Mouse (Mus musculus): ENCODE results near the gene Gm10354. TPM values are rescaled to one million over a fixed set of nuclear protein-coding genes. Genes with fewer than 3 reads are reported as not detected.
"Not testable (repeated sequence)": the region's sequence is repeated elsewhere in the genome, so short reads cannot be mapped to it uniquely, and the experiment has no call there.

The Gm10354 gene
- total RNA-seq (2021), result not detected

DNA sequence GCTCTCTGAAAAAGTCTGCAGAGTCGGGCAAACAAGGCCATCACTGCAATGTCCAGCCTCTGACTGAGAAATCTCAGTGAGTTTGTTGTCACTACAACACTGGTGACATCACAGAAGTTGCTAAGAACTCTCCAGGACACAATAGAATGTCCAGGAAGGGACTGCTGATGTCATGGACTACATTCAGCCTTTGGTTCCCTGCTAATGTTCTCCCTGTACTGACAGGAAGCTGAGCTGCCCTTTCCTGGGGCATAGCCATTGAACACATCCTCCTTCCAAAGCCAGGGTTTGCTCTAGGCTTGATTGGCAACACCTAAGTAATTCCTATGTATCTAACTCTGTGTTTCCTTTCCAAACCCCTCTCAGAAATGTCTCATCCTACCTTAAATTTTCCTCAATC lies at the start of gene Gm10354:
Gm10354 (minus strand) TSS at position 101 of the 400 bp plus-strand sequence.
- DNase-seq (ENCODE audit: low spot score); intact Hi-C loops (cut with DNase I): not testable (repeated sequence)

DNA sequence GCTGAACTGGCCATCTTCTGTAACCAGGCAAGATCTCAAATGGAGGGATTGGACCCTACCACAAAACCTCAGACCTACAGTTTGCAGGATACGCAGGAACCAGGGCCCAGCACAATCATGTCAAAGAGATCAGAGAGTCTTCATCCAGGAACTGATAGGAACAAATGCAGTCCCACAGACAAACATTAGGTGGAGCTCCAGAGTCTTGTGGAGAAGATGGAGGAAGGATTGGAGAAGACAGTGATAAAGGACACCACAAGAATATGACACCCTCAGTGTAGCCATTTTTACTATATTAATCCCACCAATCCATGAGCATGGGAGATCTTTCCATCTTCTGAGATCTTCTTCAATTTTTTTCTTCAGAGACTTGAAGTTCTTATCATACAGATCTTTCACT lies 45.6 kb upstream of the Gm10354 start:
- intact Hi-C loops (cut with DNase I), result not testable (repeated sequence)

DNA sequence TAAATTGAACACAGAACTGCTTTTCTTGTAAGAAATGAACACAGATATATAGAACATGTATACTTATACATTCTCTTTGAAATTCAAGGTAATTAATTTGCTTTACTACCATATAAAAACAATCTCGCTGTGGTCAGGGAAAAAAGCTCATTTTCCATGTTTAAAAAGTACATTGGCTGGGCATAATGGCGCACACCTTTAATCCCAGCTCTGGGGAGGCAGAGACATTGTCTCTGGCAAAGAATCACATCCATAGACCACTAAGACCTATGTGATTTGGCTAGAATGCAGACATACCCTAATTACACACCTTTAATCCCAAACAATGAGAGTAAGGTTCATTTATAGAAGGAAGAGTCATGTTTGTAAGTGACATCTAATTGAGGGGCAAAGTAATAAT lies 41.3 kb upstream of the Gm10354 start:
- intact Hi-C loops (cut with DNase I); DNase-seq (ENCODE audit: low spot score): not testable (repeated sequence)

More for the DNA sequence above, 45.6 kb upstream of the Gm10354 start:
- DNase-seq (ENCODE audit: low spot score), result not testable (repeated sequence)

DNA sequence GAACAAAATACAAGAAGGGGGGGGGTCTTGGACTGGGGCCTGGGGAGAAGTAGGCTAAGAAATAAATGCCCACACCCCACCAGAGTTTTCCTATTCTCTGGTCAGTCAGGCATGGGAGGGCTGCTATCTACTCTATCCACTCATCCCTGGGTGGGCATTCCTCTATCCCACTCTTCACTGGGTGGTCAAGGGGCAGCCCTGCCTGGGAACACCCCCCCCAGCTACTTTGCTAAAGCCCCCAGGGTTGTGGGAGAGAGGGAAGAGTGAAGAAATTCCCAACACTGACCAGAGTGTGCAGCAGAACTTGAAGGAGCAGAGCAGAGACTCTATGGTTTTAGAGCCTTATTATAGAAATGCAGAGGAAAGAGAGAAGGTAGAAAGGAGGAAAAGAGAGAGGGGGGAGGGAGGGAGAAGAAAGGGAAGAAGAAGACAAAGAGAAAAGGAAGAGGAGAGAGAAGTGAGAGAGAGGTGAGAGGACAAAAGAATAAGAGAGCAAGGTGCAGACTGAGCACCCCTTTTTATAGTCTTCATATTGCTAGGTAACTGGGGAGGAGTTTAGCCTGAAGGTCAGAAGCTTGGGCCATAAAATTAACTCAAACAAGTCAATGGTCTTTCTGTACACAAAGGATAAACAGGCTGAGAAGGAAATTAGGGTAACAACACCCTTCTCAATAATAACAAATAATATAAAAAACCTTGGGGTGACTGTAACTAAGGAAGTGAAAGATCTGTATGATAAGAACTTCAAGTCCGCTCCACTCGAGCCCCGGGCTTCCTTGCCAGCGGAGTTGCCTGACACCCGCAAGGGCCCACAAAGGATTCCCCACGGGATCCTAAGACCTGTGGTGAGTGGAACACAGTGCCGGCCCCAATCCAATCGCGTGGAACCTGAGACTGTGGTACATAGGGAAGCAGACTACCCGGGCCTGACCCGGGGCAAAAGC lies 32.2 kb upstream of the Gm10354 start:
- DNase-seq (ENCODE audit: low spot score); intact Hi-C loops (cut with DNase I): not testable (repeated sequence)

DNA sequence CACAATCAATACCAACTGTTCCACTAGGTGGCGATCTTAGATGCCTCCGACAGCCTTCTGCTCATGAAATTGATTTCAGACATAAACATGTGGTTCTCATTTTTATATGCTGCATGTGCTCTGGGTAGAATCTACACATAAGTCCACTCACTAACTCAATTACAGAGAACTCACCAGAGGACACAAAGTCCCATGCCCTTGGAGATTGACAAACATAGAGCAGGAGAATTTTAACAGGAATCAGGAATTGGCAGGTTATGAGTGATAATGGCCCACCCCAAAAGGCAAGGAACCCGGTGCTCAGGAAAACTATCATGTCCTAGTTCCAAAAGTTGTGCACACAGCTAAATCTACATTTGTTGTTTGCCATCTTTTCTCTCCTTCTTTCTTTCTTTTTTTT lies 28.2 kb upstream of the Gm10354 start:
- intact Hi-C loops (cut with DNase I); DNase-seq (ENCODE audit: low spot score): not testable (repeated sequence)

DNA sequence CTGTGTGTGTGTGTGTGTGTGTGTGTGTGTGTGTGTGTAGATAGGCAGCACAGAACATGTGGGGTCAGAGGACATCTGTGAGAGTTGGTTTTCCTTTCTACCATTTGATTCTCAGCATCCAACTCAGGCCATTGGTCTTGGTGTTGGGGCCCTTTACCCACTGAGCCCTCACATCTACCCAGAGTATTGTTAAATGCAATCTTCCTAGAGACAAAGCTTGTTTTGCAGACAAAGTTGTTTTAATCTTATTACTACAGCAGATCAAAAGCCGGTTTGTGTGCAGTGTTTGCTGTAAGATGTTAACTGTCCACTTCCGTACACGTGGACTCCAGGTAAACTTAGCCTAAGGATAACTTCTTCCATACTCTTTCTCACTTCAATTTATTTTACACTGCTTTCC lies 27.6 kb upstream of the Gm10354 start:
- DNase-seq (ENCODE audit: low spot score); intact Hi-C loops (cut with DNase I): not testable (repeated sequence)

DNA sequence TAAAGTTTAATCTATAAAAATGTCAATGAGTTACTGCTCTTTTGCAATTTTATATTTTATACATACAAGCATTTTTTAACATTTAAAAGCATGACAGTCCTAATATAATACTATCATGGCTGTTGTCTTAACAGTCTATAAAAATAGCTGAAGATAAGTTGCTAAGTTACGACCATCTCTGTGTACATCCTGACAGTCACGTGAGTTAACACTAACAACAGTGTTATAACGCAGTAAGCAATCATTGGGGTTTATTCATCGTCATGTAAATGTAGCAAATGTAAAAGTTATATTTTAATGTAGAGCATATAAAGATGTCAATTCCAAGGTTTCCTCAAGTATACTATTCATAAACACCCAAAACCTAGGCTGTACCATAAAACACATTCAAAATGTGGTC lies 26.8 kb upstream of the Gm10354 start:
- DNase-seq (ENCODE audit: low spot score); intact Hi-C loops (cut with DNase I): not testable (repeated sequence)

DNA sequence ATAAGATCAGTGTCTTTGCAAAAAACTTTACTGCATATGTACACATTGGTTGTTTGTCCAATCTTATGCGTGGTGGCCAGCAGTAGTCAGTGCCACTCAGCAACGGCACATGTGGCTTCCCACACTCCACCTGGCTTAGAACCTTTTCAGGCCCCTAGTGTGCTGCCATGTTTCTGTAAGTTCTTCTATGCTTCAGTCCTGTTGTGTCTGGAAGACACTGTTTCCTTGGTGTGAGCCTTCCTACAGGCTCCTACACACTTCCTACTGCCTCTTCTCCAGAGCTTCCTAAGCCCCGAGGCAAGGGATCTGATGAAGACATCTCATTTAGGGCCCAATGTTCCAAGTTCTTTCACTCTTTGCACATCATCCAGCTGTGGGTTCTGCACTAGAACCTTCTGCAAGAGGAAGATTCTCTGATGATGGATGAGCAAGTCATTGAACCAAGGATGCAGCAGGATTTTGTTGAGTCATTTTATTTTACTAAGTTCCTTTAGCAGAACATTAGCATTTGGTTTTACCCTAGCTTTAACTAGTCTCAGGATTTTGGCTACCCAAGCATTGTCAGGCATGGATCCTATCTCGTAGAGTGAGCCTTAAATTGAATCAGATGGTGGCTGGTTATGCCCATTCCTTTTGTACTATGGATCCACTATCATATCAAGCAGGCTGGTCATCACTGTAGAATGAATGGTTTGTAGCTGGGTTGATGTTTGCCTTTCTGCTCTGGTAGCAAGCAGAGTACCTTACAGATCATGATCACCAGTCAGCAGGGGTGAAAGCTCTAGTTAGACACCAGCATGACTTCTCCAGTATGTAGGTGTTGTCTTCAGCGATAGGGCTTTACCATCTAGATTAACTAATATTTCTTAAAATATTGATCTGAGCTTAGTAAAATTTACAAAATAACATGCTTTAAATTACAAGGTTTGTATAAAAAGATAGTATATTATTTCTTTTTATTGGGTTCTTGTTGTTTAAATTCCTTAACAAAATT lies 26.1 kb upstream of the Gm10354 start:
- DNase-seq (ENCODE audit: low spot score); intact Hi-C loops (cut with DNase I): not testable (repeated sequence)

DNA sequence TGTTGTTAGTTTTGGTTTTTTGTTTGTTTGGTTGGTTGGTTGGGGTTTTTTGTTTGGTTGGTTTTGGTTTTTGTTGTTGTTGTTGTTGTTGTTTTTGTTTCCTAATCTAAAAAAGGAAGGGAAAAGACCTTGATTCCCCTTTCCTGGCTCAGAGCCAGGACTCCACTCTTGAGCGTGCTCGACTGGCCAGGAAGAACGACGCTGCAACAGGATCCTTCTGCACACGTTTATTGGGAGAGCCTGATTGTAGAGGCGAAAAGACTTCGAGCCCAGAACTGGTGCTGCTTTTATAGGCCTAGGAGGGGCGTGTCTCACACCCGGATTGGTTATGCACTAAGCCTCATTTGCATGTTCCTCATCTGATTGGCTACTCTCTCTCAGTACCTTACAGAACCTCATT lies 19.3 kb upstream of the Gm10354 start:
- intact Hi-C loops (cut with DNase I); DNase-seq (ENCODE audit: low spot score): not testable (repeated sequence)

DNA sequence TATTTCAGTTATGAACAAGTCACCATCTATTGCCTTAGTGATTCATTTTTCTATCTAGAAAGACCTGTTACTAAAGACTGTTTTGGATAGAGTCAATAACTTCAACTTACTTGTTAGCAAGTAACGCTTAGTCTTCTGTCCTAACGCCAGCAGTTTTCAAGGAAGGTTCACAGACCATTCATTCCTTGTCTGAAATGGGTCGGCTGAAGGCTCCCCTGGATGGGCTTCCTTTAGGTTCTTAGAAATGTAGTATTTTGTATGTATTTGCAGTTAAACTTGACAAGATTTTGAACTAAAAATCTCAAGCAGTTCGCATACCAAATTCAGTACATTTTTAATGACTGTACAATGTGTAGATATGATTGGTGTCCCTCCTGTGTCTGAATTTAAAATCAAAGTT lies 18.8 kb upstream of the Gm10354 start:
- DNase-seq (ENCODE audit: low spot score); intact Hi-C loops (cut with DNase I): not testable (repeated sequence)

DNA sequence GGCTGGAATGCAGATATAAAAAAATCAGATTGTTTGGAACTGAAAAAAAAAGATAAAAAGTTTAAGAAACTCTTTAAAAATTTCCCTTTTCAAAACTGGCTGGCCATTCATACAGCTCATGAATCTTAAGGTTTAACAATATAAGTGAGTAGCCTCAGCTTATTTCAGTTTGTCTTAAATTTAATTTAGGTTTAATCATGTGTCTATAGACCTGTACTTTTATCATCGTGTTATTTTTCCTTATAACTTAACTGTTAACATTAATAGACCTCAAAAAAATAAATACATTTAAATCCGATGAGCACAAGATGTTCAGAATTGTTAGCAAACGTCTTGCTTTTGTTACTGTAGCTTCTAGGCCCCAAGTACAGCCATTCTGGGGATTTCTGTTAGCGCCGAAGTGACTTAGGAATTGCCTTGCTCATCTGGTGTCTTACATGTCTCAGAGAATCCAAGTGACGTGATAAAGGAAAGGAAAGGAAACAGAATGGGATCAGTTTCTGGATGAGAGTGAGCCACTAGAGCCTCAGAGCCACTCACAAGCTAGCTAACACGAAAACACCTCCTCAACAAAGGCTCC lies 18.0 kb upstream of the Gm10354 start:
- intact Hi-C loops (cut with DNase I); DNase-seq (ENCODE audit: low spot score): not testable (repeated sequence)

DNA sequence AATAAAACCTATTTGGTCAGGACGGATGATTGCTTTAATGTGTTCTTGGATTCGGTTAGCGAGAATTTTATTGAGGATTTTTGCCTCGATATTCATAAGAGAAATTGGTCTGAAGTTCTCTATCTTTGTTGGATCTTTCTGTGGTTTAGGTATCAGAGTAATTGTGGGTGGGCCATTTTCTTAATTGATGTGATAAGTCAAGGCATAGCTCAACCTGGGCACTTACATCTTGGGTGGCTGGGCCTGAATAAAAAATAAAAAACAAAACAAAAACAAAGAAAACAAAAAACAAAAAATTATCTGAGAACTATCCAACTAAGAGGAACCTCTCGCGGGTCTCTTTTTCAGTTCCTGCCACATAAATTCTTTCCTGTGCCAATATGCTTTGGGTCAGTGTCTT lies 15.4 kb upstream of the Gm10354 start:
- DNase-seq (ENCODE audit: low spot score); intact Hi-C loops (cut with DNase I): not testable (repeated sequence)

DNA sequence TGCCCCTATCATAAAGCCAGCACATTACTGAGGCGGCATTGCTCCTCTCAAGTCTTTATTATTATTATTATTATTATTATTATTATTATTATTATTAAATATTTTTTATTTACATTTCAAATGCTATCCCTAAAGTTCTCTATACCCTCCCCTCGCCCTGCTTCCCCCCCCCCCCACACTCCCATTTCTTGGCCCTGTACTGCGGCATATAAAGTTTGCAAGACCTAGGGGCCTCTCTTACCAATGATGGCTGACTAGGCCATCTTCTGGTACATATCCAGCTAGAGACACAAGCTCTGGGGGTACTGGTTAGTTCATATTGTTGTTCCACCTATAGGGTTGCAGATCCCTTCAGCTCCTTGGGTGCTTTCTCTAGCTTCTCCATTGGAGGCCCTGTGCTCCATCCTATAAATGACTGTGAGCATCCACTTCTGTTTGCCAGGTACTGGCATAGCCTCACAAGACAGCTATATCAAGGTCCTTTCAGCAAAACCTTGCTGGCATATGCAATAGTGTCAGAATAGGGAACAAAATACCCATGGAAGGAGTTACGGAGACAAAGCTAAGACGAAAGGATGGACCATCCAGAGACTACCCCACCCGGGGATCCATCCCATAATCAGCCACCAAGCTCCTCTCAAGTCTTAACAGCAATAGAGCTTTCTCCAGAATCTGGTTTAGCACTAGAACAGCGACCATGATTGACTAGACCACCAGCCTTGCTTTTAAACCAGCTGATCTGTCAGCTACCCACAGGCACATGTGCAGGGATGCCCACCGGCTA lies 11.8 kb upstream of the Gm10354 start:
- DNase-seq (ENCODE audit: low spot score); intact Hi-C loops (cut with DNase I): not testable (repeated sequence)

DNA sequence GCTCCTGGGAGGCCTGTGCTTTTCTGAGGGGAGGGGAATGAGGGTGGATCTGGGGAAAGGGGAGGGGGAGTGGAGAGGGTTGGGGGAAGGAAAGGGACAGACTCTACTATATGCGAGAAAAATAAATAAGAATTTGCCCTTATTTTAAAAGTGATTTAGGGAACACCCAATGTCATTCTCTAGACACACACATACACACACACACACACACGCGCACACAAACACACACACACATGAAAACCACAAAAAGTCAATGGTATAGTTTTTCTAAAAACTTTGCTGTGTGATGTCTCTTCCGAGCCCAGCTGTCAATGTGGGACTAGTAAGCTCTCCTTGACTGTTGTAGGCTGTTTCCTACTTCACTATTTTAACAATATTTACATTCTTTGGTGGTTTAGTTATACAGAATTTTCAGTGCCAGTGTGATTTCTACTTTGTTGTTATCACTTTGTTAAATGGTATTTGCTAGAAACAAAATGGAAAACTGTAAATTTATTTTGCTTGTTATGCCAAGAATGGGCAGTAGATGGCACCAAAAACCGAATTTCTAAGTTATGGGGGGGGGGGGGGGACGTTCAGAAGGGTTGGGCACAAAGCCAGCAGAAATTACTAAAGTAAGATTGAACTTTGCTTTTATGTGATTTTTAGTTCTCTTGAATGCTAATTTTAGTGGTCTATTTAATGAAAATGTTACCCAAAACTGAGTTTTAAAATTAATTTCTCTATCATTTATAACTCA lies 8.1 kb upstream of the Gm10354 start:
- intact Hi-C loops (cut with DNase I); DNase-seq (ENCODE audit: low spot score): not testable (repeated sequence)

DNA sequence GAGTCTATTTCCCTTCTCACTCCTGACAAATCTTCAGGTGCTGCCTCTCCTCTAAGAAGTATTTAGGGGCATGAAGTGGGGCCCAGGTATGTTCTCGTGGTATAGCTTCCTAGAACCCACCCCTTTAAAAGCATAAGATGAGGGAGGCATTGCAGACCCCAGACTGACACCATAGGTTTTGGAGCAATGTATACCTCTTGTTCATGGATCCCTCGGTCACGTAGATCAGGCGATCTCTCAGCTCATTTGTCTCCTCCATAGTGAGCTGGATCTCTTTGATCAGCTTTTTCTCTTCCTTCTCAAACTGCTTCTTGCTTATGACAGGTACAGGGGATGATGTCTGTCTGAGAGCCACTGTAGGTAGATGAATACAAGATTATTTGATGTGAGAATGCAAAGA lies 1.4 kb downstream of the Gm10354 start:
- DNase-seq (ENCODE audit: low spot score); intact Hi-C loops (cut with DNase I): not testable (repeated sequence)

DNA sequence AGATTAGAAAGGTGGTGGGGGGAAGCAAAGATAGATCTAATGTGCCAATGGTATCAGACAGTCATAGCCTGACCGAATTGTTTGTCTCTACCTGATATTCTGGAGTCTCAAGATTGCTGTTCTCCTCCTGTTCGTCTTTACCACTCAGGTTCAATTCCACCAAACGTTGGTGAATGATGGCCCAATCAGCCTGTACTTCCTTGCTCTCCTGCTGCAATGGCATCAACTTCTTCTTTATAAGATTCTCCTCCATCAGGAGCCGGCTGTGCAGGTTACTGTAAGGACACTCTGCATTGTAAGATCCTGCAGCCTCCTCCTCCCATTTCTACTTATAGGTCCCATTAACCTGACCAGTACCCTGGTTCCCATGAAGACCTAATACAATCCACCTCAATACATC lies 3.4 kb downstream of the Gm10354 start:
- DNase-seq (ENCODE audit: low spot score); intact Hi-C loops (cut with DNase I): not testable (repeated sequence)

DNA sequence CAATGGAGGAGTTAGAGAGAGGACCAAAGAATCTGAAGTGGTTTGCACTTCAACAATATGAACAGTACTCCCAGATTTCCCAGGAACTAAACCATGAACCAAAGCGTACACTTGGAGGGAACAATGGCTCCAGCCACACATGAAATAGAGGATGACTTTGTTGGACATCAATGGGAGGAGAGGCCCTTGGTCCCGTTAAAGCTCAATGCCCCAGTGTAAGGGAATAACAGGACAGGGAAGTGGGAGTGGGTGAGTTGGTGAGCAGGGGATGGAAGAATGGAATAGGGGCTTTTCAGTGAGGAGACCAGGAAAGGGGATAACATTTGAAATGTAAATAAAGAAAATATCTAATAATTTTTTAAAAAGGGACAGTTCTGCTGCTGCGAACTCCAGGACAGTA lies 5.9 kb downstream of the Gm10354 start:
- DNase-seq (ENCODE audit: low spot score); intact Hi-C loops (cut with DNase I): not testable (repeated sequence)

DNA sequence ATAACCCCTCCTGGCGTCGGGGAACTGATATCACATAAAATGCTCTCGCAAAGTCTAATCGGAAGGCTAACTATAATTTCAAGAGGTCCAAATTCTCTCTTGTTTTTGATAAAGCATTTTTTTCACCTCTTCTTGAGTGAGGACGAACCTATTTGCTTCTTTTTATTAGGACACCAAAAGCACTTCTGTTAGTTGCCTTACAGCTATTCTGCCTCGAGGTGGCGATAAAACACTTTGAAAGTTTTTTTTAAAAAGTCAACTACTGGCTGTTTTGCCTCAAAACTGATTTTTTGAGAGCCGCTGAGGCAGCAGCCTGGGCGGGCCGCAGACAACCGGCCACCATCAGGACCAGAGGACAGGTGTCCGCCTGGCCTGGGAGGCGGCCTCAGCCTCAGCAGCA lies 14.9 kb downstream of the Gm10354 start:
- intact Hi-C loops (cut with DNase I); DNase-seq (ENCODE audit: low spot score): not testable (repeated sequence)
